Mouse (Mus musculus) bone marrow macrophage, adult 2 months (primary cell): ENCODE data around the gene Cd3e.

ENCODE experiments used
- CTCF ChIP-seq: IDR thresholded peaks from 2 replicates; pipeline ENCODE4 v1.5.1; 2012; ENCODE audit warnings: low read depth, mild to moderate bottlenecking, low read length, moderate library complexity
- POLR2A ChIP-seq: IDR thresholded peaks from 2 replicates; pipeline ENCODE4 v1.6.1; 2012; ENCODE audit warnings: mild to moderate bottlenecking, low read depth, low read length, borderline replicate concordance

- TF ChIP-seq CTCF (no peak), POLR2A (no peak)
Observed at GRCm38 (mm10) chr9:45008342-45008741, 1.1 kb downstream of the Cd3e start.
